Mouse (Mus musculus) heart, postnatal 0 days (tissue): ENCODE measurements at regions not wholly inside any gene's neighbourhood (a gene's known extent, or its start where the extent isn't known, plus 50 kb on each side); places are given as distances from the start of the nearest gene placed in this dataset.
A peak's percentile ranks its signal among the peaks of the same experiment; 100 is the strongest.

Experiments used
- ATAC-seq: fragments of 200-750 bp; cut with Nextera tagmentation; 2 replicates; pipeline ENCODE4 v1.8.0; 2017; ENCODE audit warnings: low read depth, moderate number of reproducible peaks, moderate library complexity; ENCODE audit not compliant: insufficient read depth
- DNase-seq: peaks from one replicate; pipeline ENCODE4 v3.0.0-alpha.2; 2016; ENCODE audit warnings: low spot score
- H3K27ac ChIP-seq: fragments of 300-500 bp; sonication (generic); 2 replicates; pipeline ENCODE4 v1.5.1; 2014; ENCODE audit warnings: low read depth, mild to moderate bottlenecking
- H3K27me3 ChIP-seq: fragments of 300-500 bp; sonication (generic); 2 replicates; pipeline ENCODE4 v1.6.1; 2014; ENCODE audit warnings: low read length, mixed read lengths; ENCODE audit not compliant: control insufficient read depth, insufficient read depth
- H3K36me3 ChIP-seq: fragments of 300-500 bp; sonication (generic); replicated peaks from 2 replicates; pipeline ENCODE4 v1.6.1; 2014; ENCODE audit warnings: low read length, mixed read lengths; ENCODE audit not compliant: control insufficient read depth, insufficient read depth
- H3K4me1 ChIP-seq: fragments of 300-500 bp; sonication (generic); 2 replicates; pipeline ENCODE4 v1.6.1; 2014; ENCODE audit warnings: antibody characterized with exemption; ENCODE audit not compliant: control insufficient read depth, insufficient read depth
- H3K4me2 ChIP-seq: fragments of 300-500 bp; sonication (generic); 2 replicates; pipeline ENCODE4 v1.6.1; 2014; ENCODE audit warnings: low read depth, mild to moderate bottlenecking, low read length, moderate library complexity
- H3K4me3 ChIP-seq: fragments of 300-500 bp; sonication (generic); 2 replicates; pipeline ENCODE4 v1.5.1; 2014; ENCODE audit warnings: low read depth, low read length
- H3K9ac ChIP-seq: fragments of 300-500 bp; sonication (generic); replicated peaks from 2 replicates; pipeline ENCODE4 v1.6.1; 2014; ENCODE audit warnings: low read depth, low read length, mixed read lengths
- H3K9me3 ChIP-seq: fragments of 300-500 bp; sonication (generic); replicated peaks from 2 replicates; pipeline ENCODE4 v1.6.1; 2016; ENCODE audit warnings: low read length; ENCODE audit not compliant: control insufficient read depth
- CTCF ChIP-seq: IDR thresholded peaks from 2 replicates; pipeline ENCODE4 v1.5.1; 2016; ENCODE audit warnings: antibody characterized with exemption, control low read depth, low read depth
- EP300 ChIP-seq: IDR thresholded peaks from 2 replicates; pipeline ENCODE4 v1.6.1; 2016; ENCODE audit warnings: antibody characterized with exemption, low read depth
- WGBS: fragments of 180-500 bp; shearing (Covaris S2); extraction: QIAGEN DNeasy Blood & Tissue Kit; methylation state at CpG from one replicate; pipeline ENCODE4 v1.1.7; 2014; 5-methylcytosine and 5-hydroxymethylcytosine counted together

DNA sequence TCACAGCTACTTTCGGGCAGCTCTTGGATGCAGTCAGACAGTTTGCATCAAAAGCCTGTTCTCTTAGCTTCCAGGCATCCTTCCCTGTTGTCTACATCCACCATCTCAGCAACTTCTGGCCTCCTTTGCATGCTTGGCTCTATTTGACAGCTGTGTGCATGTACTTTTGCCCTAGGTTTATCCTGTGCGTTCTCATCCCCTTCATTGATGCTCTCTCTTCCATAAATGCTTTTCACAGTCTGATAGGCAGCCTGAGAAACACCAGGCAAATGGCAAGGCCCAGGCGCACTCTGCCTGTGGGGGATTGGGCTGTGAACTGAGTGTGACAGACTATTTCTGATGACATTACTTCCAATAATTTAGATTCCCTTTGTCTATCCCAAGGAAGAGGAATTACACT lies 364.9 kb upstream of the Dcn start:
- Histone ChIP-seq H3K36me3 (no peaks in the 10 kb centered on the region), H3K4me3 (no peak overlapping the region), H3K27ac (no peak overlapping the region), H3K9ac (no peak overlapping the region), H3K27me3 (no peaks in the 10 kb centered on the region), H3K4me2 (no peak overlapping the region), H3K4me1 (no peaks in the 10 kb centered on the region), H3K9me3 (no peaks in the 10 kb centered on the region)
- TF ChIP-seq CTCF (no peak), EP300 (no peak)
- 75% methylated on average over 3 of the region's 3 CpGs for WGBS
- ATAC-seq (no peak), DNase-seq (no peak)

DNA sequence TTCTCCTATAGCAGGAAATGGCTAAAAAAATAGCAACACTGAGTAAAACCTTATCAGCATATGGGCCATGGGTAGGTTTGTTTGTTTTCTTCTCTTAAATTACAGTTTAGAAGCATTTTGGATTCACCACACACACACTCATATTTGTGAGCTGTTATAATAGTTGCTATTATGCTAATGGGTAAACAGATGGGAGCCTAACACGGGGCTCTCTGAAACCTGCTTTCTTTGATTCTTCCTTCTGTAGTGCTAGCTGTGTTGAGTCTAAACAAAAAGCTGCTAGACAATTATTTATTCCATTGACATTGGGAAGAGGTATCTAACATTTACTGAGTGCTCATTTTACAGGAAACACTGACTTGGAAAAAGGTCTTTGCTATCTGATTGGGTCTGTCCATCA lies 356.7 kb upstream of the Dcn start:
- no peak for TF ChIP-seq CTCF
- no peak for TF ChIP-seq EP300
- DNase-seq (no peak), ATAC-seq (no peak)
- H3K27me3 ChIP-seq: no peaks in the 10 kb centered on the region
- H3K9ac ChIP-seq: no peak overlapping the region
- H3K4me2 ChIP-seq: no peak overlapping the region
- 78% methylated on average over 1 of the region's 1 CpGs for WGBS
- no peak overlapping the region for H3K27ac ChIP-seq
- H3K36me3 ChIP-seq: no peaks in the 10 kb centered on the region
- H3K4me3 ChIP-seq: no peak overlapping the region
- H3K4me1 ChIP-seq: no peaks in the 10 kb centered on the region
- no peaks in the 10 kb centered on the region for H3K9me3 ChIP-seq

DNA sequence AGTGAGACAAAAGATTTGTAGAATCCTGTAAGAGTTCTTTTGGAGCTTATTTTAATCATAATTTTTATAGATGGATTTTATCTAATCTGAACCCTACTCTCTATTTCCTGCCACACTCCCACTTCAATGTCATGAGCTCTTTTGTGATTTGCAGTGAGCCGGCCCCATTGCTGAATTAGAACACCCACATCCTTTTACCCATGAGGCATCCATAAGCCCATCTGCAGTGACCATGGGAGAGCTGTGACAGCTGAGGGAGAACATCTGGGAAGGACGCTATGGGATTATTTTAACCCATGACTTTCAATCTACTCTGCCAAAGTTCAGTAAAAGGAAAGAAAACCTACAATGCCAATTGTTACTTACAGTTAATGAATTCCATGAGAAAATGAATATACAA lies 337.8 kb upstream of the Dcn start:
- no peaks in the 10 kb centered on the region for H3K36me3 ChIP-seq
- H3K9ac ChIP-seq: no peak overlapping the region
- DNase-seq: no peak
- no peaks in the 10 kb centered on the region for H3K27me3 ChIP-seq
- TF ChIP-seq CTCF (no peak), EP300 (no peak)
- no peaks in the 10 kb centered on the region for H3K9me3 ChIP-seq
- ATAC-seq: no peak
- WGBS: 47% methylated on average over 2 of the region's 2 CpGs
- H3K4me2 ChIP-seq: no peak overlapping the region
- no peaks in the 10 kb centered on the region for H3K4me1 ChIP-seq
- H3K27ac ChIP-seq: no peak overlapping the region
- H3K4me3 ChIP-seq: no peak overlapping the region

DNA sequence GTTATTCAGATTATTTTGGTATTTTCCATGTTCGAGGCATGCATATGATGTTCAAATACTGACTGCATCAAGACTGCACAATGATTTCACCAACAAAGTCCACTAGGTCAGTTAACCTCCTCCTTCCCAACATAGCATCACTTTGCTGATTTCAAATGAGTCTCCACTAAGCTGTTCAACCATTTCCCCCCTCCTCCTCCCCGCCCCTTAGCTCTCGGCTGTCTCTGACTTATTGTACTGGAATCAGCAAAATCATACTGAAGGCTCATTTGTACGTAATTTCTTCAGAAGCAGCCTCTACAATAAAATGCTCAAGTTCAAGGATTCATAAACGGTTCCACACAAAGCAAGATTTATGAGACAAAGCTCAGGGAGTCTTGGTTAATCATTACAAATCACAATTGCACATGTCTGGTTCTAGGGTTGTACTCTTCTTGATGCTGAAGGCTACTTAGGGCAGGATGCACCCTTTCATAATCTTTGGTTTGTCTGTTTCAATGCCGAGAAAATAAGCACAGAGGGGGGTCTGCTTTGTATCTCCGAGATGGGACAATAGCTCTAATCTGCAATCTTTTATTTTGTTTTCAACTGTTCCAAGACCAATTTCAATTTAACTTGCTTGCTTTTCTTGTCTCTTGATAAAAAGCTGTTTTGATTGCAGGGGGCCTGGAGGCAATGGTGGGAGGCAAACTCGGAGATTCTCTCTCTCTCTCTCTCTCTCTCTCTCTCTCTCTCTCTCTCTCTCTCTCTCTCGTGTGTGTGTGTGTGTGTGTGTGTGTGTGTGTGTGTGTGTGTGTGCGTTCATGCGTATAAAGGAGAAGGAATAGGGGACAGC lies 320.6 kb upstream of the Dcn start:
- H3K9me3 ChIP-seq: no peaks in the 10 kb centered on the region
- H3K9ac ChIP-seq: no peak overlapping the region
- no peaks in the 10 kb centered on the region for H3K27me3 ChIP-seq
- H3K36me3 ChIP-seq: no peaks in the 10 kb centered on the region
- DNase-seq (no peak), ATAC-seq (no peak)
- H3K4me2 ChIP-seq: no peak overlapping the region
- H3K4me1 ChIP-seq: no peaks in the 10 kb centered on the region
- no peak overlapping the region for H3K27ac ChIP-seq
- TF ChIP-seq CTCF: no peak
- no peak for TF ChIP-seq EP300
- no peak overlapping the region for H3K4me3 ChIP-seq
- WGBS: 65% methylated on average over 10 of the region's 11 CpGs

DNA sequence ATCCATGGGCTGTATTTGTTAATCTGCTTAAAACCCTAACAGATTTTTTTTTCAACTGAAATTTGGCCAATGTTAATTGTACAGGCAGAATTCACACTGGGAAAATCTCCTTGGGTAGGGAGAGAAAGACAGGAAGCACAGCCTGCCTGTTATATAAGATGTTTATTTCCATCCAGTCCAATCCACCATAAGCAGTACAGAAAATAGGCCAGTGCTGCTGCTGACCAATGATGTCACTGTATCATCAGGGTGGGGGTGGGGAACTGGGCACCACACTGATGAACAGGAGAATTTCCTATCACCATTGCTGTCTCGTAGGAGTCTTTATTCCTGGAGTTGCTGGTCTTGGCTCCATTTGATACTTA lies 320.0 kb upstream of the Dcn start:
- no peak for TF ChIP-seq CTCF
- no peak for TF ChIP-seq EP300
- Histone ChIP-seq H3K36me3 (no peaks in the 10 kb centered on the region), H3K27me3 (no peaks in the 10 kb centered on the region), H3K9ac (no peak overlapping the region), H3K4me2 (no peak overlapping the region), H3K4me3 (no peak overlapping the region), H3K27ac (no peak overlapping the region), H3K4me1 (no peaks in the 10 kb centered on the region), H3K9me3 (no peaks in the 10 kb centered on the region)
- ATAC-seq: no peak
- peak; percentile 20 for DNase-seq
- 45% methylated on average over 1 of the region's 1 CpGs for WGBS
